Mouse (Mus musculus) hematopoietic stem cell, adult 5-6 weeks (primary cell): ENCODE data around the gene Snapc4. TPM values are rescaled to one million over a fixed set of nuclear protein-coding genes. Genes with fewer than 3 reads are reported as not detected.
A peak's percentile ranks its signal among the peaks of the same experiment; 100 is the strongest.
"Not testable (repeated sequence)": the region's sequence is repeated elsewhere in the genome, so short reads cannot be mapped to it uniquely, and the experiment has no call there.

Experiments used
- ATAC-seq, 2 experiments: fragments of 125-278 bp in 1 of 2; replicated peaks in 1 of 2; 2 replicates each; pipeline ENCODE4 v1.8.0; 2016 to 2017; ENCODE audit warnings: inconsistent platforms in 2 of 2, mild to moderate bottlenecking in 2 of 2, moderate number of reproducible peaks in 2 of 2, low read depth in 1 of 2, moderate TSS enrichment in 1 of 2; ENCODE audit not compliant: low FRiP score in 2 of 2, poor library complexity in 2 of 2, severe bottlenecking in 2 of 2, insufficient read depth in 1 of 2, low TSS enrichment in 1 of 2
- total RNA-seq: library from RNA; stranded (forward); fragments of 172-1452, 232-1000 nt; gene quantifications from 2 replicates; pipeline ENCODE4 v1.2.3, GENCODE M21; 2017

The Snapc4 gene
- total RNA-seq, 1 experiment from 2014 or later: 44.4 TPM

DNA sequence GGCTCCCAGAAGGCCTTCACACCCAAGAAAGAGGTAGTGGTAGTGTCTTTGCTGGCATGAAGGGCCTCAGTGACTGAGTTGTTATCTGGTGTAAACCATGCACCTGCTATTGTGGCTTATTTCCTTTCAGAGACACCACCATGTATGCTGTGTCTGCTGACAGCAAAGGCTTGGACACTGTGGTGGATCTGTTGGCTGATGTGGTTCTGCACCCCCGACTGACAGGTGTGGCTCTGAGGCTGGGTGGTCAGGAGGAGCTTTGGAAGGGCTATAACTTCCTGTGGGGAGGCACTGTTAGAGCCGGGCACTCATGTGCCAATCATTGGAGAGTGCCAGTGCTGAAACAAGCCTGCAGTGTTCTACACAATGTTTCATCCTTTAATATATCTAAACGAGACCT lies 10.5 kb upstream of the Snapc4 start:
- no peak for ATAC-seq

DNA sequence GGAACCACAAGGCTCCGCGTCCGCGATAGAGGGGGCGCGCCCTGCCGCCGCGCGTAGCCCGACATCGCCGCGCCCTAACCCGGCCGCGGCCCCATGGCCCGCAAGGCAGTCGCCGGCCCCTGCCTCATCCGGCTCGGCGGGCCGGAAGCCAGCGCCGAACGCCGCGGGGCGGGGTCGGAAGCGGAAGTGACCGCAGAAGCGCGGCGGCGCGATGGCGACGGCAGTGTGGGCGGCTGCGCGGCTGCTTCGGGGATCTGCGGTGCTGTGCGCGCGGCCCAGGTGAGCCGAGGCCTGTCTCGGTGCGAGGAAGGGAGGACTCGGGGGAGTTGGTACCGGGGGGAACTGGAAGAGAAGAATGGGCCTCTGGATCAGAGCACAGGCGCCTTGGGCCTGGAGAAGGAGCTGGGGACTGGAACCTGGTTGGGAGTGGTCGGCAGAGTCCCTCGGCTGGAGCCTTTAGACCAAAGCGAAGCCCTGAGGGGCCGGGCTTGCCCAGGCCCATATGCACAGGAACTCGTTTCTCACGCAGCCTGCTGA lies 8.8 kb upstream of the Snapc4 start, which contains the start of the genes Entr1 and Pmpca:
Gene Entr1, minus strand, starts transcription at position 163 of the 537 bp plus-strand sequence.
Gene Pmpca, plus strand, starts transcription at position 186 of the 537 bp plus-strand sequence.
- ATAC-seq: peak; percentile 40 to 81; a peak in 3 of 4 replicates

- no peak for ATAC-seq
These were observed 8.3 kb upstream of the Snapc4 start for GRCm38 (mm10) chr2:26388682-26389153.

DNA sequence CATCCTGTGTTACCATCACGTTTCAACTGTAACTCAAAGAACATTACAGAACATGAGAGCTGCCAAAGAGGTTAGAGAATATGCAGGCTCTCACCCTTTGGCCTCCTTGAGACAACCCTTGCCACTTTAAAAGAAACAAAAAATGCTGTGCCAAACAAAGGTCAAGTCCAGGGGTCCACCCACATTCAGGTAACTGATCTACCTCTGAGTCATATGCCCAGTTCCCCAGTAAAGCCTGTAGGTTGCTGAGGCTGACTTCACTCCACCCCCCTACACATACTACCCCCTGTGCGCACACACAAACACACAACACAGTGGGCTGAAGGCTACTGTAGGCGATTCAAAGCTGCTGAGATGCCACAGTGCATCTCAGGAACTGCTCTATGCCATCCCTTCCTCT lies 7.3 kb upstream of the Snapc4 start:
- ATAC-seq: no peak

DNA sequence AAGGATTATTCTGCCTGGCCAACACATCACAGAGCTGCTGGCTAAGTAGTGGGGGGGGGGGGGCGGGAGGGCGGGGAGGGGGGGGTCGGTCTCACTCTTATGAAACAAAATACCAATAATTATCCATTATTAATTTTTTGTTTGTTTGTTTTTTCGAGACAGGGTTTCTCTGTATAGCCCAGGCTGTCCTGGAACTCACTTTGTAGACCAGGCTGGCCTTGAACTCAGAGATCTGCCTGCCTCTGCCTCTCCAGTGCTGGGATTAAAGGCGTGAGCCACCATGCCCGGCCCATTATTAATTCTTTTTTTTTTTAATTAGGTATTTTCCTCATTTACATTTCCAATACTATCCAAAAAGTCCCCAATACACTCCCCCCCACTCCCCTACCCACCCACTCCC lies 418 bp upstream of the Snapc4 start:
- not testable (repeated sequence) for ATAC-seq

GRCm38 (mm10) chr2:26372396-26372795 lies 8.1 kb downstream of the Snapc4 start:
- no peak for ATAC-seq

GRCm38 (mm10) chr2:26368572-26368971 lies 11.9 kb downstream of the Snapc4 start:
- no peak for ATAC-seq

DNA sequence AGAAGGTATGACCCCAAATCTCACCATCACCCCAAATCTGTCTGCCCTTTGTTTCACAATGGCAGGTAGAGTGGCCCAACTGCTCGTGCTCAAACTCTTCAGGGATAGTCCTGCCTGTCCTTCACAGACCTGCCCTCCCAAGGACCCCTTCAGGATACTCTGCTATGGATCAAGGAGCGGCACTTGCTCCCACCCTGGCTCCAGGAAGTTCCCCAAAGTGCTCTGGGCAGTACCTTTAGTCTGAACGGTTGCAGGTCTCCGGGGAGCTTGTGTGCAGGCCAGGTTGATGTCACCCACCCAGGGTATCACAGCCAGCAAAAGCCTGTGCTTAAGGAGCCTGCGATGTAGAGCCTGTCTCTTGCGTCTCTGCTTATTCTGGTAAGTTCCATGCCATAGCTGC lies 12.5 kb downstream of the Snapc4 start:
- no peak for ATAC-seq

GRCm38 (mm10) chr2:26364738-26365465 lies 15.6 kb downstream of the Snapc4 start:
- no peak for ATAC-seq

DNA sequence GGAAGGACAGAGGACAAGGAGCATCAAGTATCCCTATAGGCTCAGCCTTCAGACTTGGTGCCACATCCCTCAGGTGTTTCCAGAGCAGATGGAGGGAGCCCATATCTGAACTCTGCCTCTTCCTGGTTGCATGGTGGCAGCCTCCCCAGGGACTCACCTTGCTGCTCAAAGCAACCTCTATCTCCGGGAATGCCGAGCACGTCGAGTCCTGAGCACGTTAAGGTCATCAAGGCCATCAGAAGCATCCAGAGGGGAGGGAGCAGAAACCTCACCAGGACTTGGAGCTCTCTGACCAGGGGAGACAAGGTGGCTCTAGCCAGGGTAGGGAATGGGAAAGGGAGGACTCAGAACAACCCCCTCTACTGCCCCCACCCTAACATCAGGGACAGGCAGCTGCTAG lies 17.0 kb downstream of the Snapc4 start:
- no peak for ATAC-seq

- ATAC-seq: no peak
These were observed 17.5 kb downstream of the Snapc4 start for GRCm38 (mm10) chr2:26362991-26363390.

- ATAC-seq: peak; percentile 52 to 54; a peak in 3 of 4 replicates
These were observed 19.7 kb downstream of the Snapc4 start, which contains the start of gene Card9 for GRCm38 (mm10) chr2:26360772-26361171. Gene Card9, minus strand, starts transcription at chr2:26360918.

DNA sequence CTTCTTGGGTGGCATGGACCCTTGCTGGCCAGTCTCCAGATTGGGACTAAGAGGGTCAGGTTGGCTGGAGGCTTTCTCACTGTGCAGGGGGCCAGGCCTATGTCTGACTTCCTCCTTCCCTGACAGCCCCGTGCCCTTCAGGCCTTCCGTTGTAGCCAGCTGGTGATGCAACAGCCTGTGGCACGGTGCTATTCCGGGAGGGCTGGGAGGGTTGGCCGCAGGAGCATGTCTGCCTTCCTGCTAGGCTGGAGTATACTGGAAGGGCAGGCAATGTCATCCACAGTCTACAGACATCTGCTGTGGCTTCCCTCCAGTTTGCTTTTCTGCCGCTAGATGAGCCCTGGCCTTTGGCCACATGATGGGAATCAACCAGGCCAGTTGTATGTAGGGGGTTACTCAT lies 20.5 kb downstream of the Snapc4 start:
- peak; percentile 63 to 74 for ATAC-seq

DNA sequence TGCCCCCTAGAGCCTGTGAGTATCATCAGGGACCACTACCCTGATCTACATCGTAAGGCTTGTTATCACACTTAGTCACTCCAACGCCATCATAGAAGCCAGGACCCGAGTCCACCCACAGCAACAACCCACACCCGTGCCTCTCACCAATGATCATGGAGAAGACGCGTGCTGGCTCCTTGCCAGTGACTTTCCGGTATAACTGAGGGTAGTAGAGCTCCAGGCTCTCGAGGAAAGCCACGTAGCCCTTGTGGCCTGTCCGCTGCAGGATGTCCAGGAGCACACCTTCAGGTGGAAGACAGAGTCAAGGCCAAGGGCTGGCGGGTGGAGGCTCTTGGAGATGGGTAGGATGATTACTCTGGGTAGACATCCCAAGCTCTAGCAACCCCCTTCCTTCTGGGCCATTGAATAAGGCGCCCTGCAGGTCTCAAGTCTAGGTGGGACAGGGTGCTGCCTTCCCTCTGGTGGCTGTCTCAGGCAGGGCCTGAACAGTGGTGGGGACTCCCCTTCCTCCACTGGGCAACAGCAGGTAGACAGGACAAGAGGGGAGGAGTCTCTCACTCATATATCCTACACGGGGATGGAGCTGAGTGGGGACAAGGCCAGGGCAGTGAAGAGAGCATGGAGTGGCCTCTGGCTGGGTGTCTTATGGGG lies 21.7 kb downstream of the Snapc4 start:
- no peak for ATAC-seq

DNA sequence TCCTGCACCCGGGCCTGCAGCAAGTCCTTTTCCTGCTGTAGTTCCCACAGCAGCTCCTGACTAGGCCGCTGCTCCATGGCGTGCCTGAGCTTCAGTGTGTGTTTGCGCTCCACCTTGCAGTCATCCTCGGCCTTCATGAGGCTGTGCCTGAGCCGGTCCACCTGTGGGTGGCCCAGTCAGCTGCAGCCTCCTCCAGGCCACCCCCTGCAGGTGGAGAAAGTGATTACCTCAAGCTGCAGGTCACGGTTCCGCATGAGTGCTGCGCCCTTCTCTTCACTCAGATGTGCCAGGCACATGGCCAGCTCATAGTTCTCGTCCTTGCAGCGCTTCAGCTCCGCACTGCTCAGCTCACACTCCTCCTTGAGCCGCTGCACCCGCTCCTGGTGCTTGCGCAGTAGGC lies 23.0 kb downstream of the Snapc4 start:
- ATAC-seq: no peak

DNA sequence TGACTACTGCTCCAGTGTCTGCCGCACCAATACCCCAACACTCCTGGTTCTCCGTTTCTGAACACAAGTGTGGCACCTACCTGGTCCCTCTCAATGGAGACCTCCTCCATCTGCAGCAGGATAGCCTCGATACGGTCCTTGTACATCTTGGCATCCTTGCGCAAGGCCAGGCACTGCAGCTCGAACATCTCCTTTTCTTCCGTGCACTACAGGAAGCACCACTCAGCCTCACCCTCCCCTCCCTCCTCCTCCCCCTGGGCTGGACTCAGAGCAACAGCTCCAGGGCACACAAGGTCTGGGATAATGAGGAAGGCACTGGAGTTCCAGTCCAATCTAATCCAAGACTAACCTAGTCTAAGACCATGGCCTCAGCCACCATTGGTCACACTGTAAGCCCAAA lies 23.8 kb downstream of the Snapc4 start:
- no peak for ATAC-seq

GRCm38 (mm10) chr2:26356231-26356630 lies 24.2 kb downstream of the Snapc4 start:
- ATAC-seq: no peak

GRCm38 (mm10) chr2:26354401-26354800 lies 26.1 kb downstream of the Snapc4 start:
- no peak for ATAC-seq
